Mouse (Mus musculus): ENCODE results near the gene Tmem273. TPM values are rescaled to one million over a fixed set of nuclear protein-coding genes. Genes with fewer than 3 reads are reported as not detected.

The Tmem273 gene
- polyA plus RNA-seq, 1 experiment: 0.54 TPM

- no peaks in the 10 kb centered on the region for H3K27me3 ChIP-seq (ENCODE audit: control insufficient read depth, insufficient read depth, low read length)
Observed at GRCm38 (mm10) chr14:32772085-32772484, 13.7 kb upstream of the Tmem273 start.

GRCm38 (mm10) chr14:32772791-32773190 is 13.0 kb upstream of the Tmem273 start:
- H3K4me3 ChIP-seq (replicated peaks; ENCODE audit: insufficient read depth, low read depth, low read length): no peak overlapping the region
- no peaks in the 10 kb centered on the region for H3K27me3 ChIP-seq (ENCODE audit: control insufficient read depth, insufficient read depth, low read length)
- H3K27ac ChIP-seq (ENCODE audit: insufficient read depth, low read length): no peak overlapping the region
- 62% methylated on average over 3 of the region's 3 CpGs for WGBS
- DNase-seq: no peak
- H3K4me1 ChIP-seq (ENCODE audit: control insufficient read depth, insufficient read depth, low read length): no peaks in the 10 kb centered on the region
- no peak for TF ChIP-seq CTCF (IDR thresholded peaks at IDR 0.05; ENCODE audit: borderline replicate concordance, insufficient read depth, low read depth, low read length)
- no peak for TF ChIP-seq POLR2A (IDR thresholded peaks at IDR 0.05; ENCODE audit: borderline replicate concordance, insufficient read depth, low read length)

More at GRCm38 (mm10) chr14:32772085-32772484, 13.7 kb upstream of the Tmem273 start:
- TF ChIP-seq CTCF (IDR thresholded peaks at IDR 0.05; ENCODE audit: borderline replicate concordance, insufficient read depth, low read depth, low read length) (no peak), POLR2A (IDR thresholded peaks at IDR 0.05; ENCODE audit: borderline replicate concordance, insufficient read depth, low read length) (no peak)
- H3K4me3 ChIP-seq (replicated peaks; ENCODE audit: insufficient read depth, low read depth, low read length): no peak overlapping the region
- 95% methylated on average over 4 of the region's 4 CpGs for WGBS
- H3K4me1 ChIP-seq (ENCODE audit: control insufficient read depth, insufficient read depth, low read length): no peaks in the 10 kb centered on the region
- H3K27ac ChIP-seq (ENCODE audit: insufficient read depth, low read length): no peak overlapping the region
- DNase-seq: no peak

DNA sequence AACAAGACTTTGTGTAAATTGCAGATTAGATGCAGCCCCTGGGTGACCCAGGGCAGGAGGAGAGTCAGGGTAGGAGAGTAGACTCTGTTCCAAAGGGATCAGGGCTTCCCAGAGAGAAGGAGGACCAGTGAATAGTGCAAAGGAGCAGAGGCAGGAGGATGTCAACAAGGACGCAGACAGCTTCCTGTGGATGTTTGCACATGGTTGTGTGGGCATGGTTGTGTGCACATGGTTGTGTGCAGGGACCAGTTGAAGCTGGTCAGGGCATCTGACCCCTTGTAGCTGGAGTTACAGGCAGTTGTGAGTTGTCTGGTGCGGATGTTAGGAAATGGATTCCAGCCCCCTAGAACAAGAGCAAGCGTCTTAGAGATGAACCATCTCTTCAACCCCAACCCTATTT is 12.3 kb upstream of the Tmem273 start:
- H3K27me3 ChIP-seq (ENCODE audit: control insufficient read depth, insufficient read depth, low read length): no peaks in the 10 kb centered on the region
- no peak for DNase-seq
- H3K27ac ChIP-seq (ENCODE audit: insufficient read depth, low read length): no peak overlapping the region
- 91% methylated on average over 3 of the region's 3 CpGs for WGBS
- H3K4me1 ChIP-seq (ENCODE audit: control insufficient read depth, insufficient read depth, low read length): no peaks in the 10 kb centered on the region
- no peak for TF ChIP-seq CTCF (IDR thresholded peaks at IDR 0.05; ENCODE audit: borderline replicate concordance, insufficient read depth, low read depth, low read length)
- TF ChIP-seq POLR2A (IDR thresholded peaks at IDR 0.05; ENCODE audit: borderline replicate concordance, insufficient read depth, low read length): no peak
- H3K4me3 ChIP-seq (replicated peaks; ENCODE audit: insufficient read depth, low read depth, low read length): no peak overlapping the region

DNA sequence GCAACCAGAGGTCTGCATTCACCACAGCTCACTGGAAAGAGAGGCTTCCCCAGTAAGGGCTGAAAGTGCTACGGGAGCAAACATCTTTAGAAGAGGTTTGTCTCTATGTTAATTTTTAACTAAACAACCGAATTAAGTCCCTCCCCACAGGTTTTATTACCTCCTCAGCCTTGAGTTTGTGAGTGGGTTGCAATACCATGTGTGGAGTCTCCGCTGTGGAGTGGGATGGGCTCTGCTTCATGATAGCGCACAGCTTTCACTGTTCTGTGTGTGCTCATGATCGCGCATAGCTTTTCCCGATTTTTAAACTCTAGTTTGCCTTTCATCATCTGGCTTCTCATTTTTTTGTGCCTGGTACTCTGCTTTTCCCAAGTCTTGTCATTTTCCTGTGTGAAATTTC is 9.7 kb upstream of the Tmem273 start:
- no peak overlapping the region for H3K4me3 ChIP-seq (replicated peaks; ENCODE audit: insufficient read depth, low read depth, low read length)
- H3K27ac ChIP-seq (ENCODE audit: insufficient read depth, low read length): no peak overlapping the region
- WGBS: 88% methylated on average over 7 of the region's 7 CpGs
- H3K27me3 ChIP-seq (ENCODE audit: control insufficient read depth, insufficient read depth, low read length): no peaks in the 10 kb centered on the region
- DNase-seq: no peak
- no peaks in the 10 kb centered on the region for H3K4me1 ChIP-seq (ENCODE audit: control insufficient read depth, insufficient read depth, low read length)
- TF ChIP-seq CTCF (IDR thresholded peaks at IDR 0.05; ENCODE audit: borderline replicate concordance, insufficient read depth, low read depth, low read length) (no peak), POLR2A (IDR thresholded peaks at IDR 0.05; ENCODE audit: borderline replicate concordance, insufficient read depth, low read length) (no peak)

DNA sequence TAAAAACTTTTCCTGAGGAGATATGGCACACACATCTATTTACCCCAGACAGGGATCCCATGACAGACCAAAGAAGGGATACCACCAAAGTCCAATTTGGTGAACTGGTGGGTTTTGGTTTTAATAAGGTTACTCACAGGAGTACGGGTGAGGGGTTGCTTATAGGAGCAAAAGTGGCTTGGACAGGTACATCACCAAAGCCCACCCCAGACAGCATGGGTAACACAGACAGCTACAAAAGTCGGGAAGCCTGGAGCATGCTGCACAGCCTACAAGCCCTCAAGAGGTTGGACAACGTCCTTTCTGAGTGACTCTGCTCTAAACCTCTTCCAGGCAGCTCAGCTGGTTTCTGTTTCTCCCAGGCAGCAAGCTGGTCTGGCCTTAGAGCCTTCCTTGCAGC is 7.4 kb upstream of the Tmem273 start:
- no peak for DNase-seq
- H3K27ac ChIP-seq (ENCODE audit: insufficient read depth, low read length): no peak overlapping the region
- no peak overlapping the region for H3K4me3 ChIP-seq (replicated peaks; ENCODE audit: insufficient read depth, low read depth, low read length)
- no peaks in the 10 kb centered on the region for H3K4me1 ChIP-seq (ENCODE audit: control insufficient read depth, insufficient read depth, low read length)
- TF ChIP-seq POLR2A (IDR thresholded peaks at IDR 0.05; ENCODE audit: borderline replicate concordance, insufficient read depth, low read length) (no peak), CTCF (IDR thresholded peaks at IDR 0.05; ENCODE audit: borderline replicate concordance, insufficient read depth, low read depth, low read length) (no peak)
- 78% methylated on average over 3 of the region's 3 CpGs for WGBS
- H3K27me3 ChIP-seq (ENCODE audit: control insufficient read depth, insufficient read depth, low read length): no peaks in the 10 kb centered on the region

- 83% methylated on average over 4 of the region's 4 CpGs for WGBS
- no peak for DNase-seq
- Histone ChIP-seq H3K27ac (ENCODE audit: insufficient read depth, low read length) (no peak overlapping the region), H3K27me3 (ENCODE audit: control insufficient read depth, insufficient read depth, low read length) (no peaks in the 10 kb centered on the region), H3K4me3 (replicated peaks; ENCODE audit: insufficient read depth, low read depth, low read length) (no peak overlapping the region), H3K4me1 (ENCODE audit: control insufficient read depth, insufficient read depth, low read length) (no peaks in the 10 kb centered on the region)
- TF ChIP-seq POLR2A (IDR thresholded peaks at IDR 0.05; ENCODE audit: borderline replicate concordance, insufficient read depth, low read length): no peak
- no peak for TF ChIP-seq CTCF (IDR thresholded peaks at IDR 0.05; ENCODE audit: borderline replicate concordance, insufficient read depth, low read depth, low read length)
Observed at GRCm38 (mm10) chr14:32782866-32783265, 2.9 kb upstream of the Tmem273 start.

DNA sequence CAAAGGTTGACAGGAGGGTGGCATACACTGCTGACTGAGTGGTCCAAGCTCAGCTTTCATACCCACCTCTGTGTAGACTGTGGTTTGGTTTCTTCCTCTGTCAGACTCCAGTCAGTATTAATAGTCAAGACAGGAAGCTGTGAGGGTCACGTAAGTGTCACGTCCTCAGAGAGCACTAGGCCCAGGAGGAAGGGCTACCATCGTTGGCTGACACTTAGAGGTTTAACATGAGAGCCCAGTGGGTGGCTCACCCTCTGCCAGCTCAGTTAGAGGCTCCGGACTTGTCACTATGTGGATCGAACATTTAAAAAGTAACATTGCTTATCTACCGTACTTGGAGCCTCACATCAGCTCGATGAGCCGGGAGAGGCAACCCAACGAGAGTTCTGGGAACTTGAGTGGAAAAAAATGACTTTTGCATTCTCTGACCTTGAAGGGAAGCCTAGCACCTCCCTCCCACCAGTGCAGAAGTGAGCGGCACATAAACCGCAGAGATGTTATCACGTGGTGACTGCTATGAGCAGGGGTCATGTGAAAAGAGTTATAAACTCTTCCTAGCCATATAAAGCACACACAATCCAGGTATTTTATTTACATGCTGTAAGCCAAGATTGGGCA is 1.5 kb upstream of the Tmem273 start:
- WGBS: 65% methylated on average over 12 of the region's 12 CpGs
- TF ChIP-seq CTCF (IDR thresholded peaks at IDR 0.05; ENCODE audit: borderline replicate concordance, insufficient read depth, low read depth, low read length) (no peak), POLR2A (IDR thresholded peaks at IDR 0.05; ENCODE audit: borderline replicate concordance, insufficient read depth, low read length) (no peak)

DNA sequence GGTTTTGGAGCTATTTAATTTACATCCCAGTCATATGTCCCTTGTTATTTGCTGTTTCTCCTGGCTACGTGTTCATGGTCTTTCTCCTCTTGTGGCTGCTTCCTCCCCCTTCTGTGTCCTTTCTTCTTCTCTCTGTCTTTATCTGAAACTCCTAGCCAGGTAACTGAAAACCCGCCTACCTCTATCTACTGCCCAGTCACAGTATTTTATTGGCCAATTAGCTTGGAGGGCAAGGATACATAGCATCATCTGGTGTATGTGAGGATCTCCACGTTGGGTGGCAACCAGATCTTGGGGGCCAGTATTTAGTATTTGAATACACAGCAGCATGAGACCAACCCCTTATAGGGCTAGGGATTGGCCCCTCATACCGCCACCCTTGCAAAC is 1.0 kb upstream of the Tmem273 start:
- no peak for TF ChIP-seq CTCF (IDR thresholded peaks at IDR 0.05; ENCODE audit: borderline replicate concordance, insufficient read depth, low read depth, low read length)
- no peak for TF ChIP-seq POLR2A (IDR thresholded peaks at IDR 0.05; ENCODE audit: borderline replicate concordance, insufficient read depth, low read length)

More for the DNA sequence above, 1.5 kb upstream of the Tmem273 start:
- H3K27me3 ChIP-seq (ENCODE audit: control insufficient read depth, insufficient read depth, low read length): no peaks in the 10 kb centered on the region
- DNase-seq: no peak
- H3K27ac ChIP-seq (ENCODE audit: insufficient read depth, low read length): no peak overlapping the region
- no peak overlapping the region for H3K4me3 ChIP-seq (replicated peaks; ENCODE audit: insufficient read depth, low read depth, low read length)
- no peaks in the 10 kb centered on the region for H3K4me1 ChIP-seq (ENCODE audit: control insufficient read depth, insufficient read depth, low read length)

More for the DNA sequence above, 1.0 kb upstream of the Tmem273 start:
- DNase-seq: no peak
- 78% methylated on average over 4 of the region's 4 CpGs for WGBS
- H3K4me1 ChIP-seq (ENCODE audit: control insufficient read depth, insufficient read depth, low read length): no peaks in the 10 kb centered on the region
- H3K27me3 ChIP-seq (ENCODE audit: control insufficient read depth, insufficient read depth, low read length): no peaks in the 10 kb centered on the region
- H3K27ac ChIP-seq (ENCODE audit: insufficient read depth, low read length): no peak overlapping the region
- H3K4me3 ChIP-seq (replicated peaks; ENCODE audit: insufficient read depth, low read depth, low read length): no peak overlapping the region
